Mouse (Mus musculus) forebrain, embryonic 14.5 days (tissue): ENCODE data around the gene Esam. TPM values are rescaled to one million over a fixed set of nuclear protein-coding genes. Genes with fewer than 3 reads are reported as not detected.

ENCODE experiments used
- ATAC-seq: fragments of 200-750 bp; cut with Nextera tagmentation; 2 replicates; pipeline ENCODE4 v1.8.0; 2017; ENCODE audit warnings: mild to moderate bottlenecking, moderate library complexity
- DNase-seq: peaks from one replicate; pipeline ENCODE4 v3.0.0-alpha.2; 2015; ENCODE audit warnings: low spot score
- H3K27ac ChIP-seq: fragments of 300-500 bp; sonication (generic); 2 replicates; pipeline ENCODE4 v1.5.1; 2014; ENCODE audit warnings: low read depth, mild to moderate bottlenecking, control low read depth, low read length, moderate library complexity
- H3K27me3 ChIP-seq: fragments of 300-500 bp; sonication (generic); replicated peaks from 2 replicates; pipeline ENCODE4 v1.6.1; 2014; ENCODE audit warnings: low read length, control low read depth, mixed read lengths; ENCODE audit not compliant: control insufficient read depth, insufficient read depth
- H3K36me3 ChIP-seq: fragments of 300-500 bp; sonication (generic); 2 replicates; pipeline ENCODE4 v1.6.1; 2014; ENCODE audit warnings: low read length, control low read depth; ENCODE audit not compliant: control insufficient read depth, insufficient read depth
- H3K4me1 ChIP-seq: fragments of 300-500 bp; sonication (generic); 2 replicates; pipeline ENCODE4 v1.6.1; 2014; ENCODE audit warnings: antibody characterized with exemption, low read length, control low read depth; ENCODE audit not compliant: control insufficient read depth, insufficient read depth
- H3K4me2 ChIP-seq: fragments of 300-500 bp; sonication (generic); 2 replicates; pipeline ENCODE4 v1.6.1; 2014; ENCODE audit warnings: mild to moderate bottlenecking, control low read depth, low read length
- H3K4me3 ChIP-seq: fragments of 300-500 bp; sonication (generic); 2 replicates; pipeline ENCODE4 v1.5.1; 2014; ENCODE audit warnings: low read depth, low read length, control low read depth
- H3K9ac ChIP-seq: fragments of 300-500 bp; sonication (generic); 2 replicates; pipeline ENCODE4 v1.6.1; 2014; ENCODE audit warnings: mild to moderate bottlenecking, low read length, control low read depth, moderate library complexity
- H3K9me3 ChIP-seq: fragments of 300-500 bp; sonication (generic); replicated peaks from 2 replicates; pipeline ENCODE4 v1.6.1; 2016; ENCODE audit warnings: low read length, control low read depth, mixed read lengths; ENCODE audit not compliant: control insufficient read depth
- WGBS: fragments of 180-500 bp; shearing (Covaris S2); extraction: QIAGEN DNeasy Blood & Tissue Kit; methylation state at CpG from one replicate; pipeline ENCODE4 v1.1.7; 2014; 5-methylcytosine and 5-hydroxymethylcytosine counted together
- polyA plus RNA-seq: library from polyadenylated mRNA; unstranded; fragments of >200 nt; fragmentation: Nextera tagmentation; extraction: Ambion mirVana; gene quantifications from 2 replicates; pipeline ENCODE4 v1.2.1, GENCODE M21; 2014

The Esam gene
- polyA plus RNA-seq: 32.9 and 44.0 TPM in 2 replicates

DNA sequence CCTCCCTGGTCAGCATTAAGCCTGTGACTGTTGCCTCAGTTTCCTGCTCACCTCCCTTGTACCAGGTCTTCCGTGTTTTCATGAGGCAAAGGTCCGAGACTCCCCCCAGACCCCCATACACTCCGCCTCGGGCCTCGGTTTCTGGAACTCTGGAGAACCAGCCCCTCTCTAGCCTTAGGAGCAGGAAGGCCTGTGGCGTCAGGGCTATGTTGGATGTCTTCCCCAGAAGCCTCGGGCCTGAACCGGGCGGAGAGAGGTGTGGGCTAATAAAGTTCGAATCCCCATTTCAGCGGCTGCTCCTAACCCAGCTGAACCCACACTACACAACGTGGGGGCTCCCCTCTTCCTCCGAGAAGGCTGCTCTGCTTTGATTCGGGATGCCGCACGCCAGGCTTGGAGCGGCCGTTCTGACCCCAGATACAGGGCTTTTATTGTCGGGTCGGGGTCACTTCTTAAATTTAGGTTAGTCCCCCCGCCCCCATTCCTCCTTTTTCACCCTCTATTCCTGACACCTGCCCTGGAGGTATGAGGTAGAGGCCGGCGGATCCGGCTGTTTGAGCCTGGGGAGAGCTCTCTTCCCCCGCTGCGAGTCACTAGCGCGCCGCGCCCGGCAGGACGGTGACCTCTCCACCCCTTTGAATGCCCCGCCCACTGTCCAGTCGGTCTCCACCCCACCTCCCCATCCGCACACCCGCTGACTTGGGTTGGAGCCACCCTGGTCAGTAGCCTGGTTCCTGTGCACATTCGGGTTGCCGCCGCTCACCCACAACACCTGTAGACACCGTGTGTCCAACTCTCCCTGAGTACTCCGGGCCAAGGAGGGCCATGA, at the start of gene Esam:
Gene Esam (plus strand): TSS at position 683 of the 829 bp plus-strand sequence.
- peaks cover 43% of the 10 kb centered on the region for H3K27me3 ChIP-seq
- 8% methylated on average over 41 of the region's 41 CpGs for WGBS
- H3K27ac ChIP-seq: no peak within 1 kb of the TSS
- DNase-seq (no peak), ATAC-seq (no peak)
- H3K9me3 ChIP-seq: no peaks in the 10 kb centered on the region
- H3K4me2 ChIP-seq: no peak within 1 kb of the TSS
- H3K36me3 ChIP-seq: peaks cover 19% of the 10 kb centered on the region
- peak within 1 kb of the TSS; percentile 2; the same call in 1 of the 2 replicates for H3K4me3 ChIP-seq
- peaks cover 4% of the 10 kb centered on the region; the same call in 1 of the 2 replicates for H3K4me1 ChIP-seq
- H3K9ac ChIP-seq: 0 out of 2 replicates have a peak within 1 kb of the TSS, but pooled peaks have one; percentile 13

- Histone ChIP-seq H3K36me3 (no peaks in the 10 kb centered on the region), H3K4me2 (no peak overlapping the region), H3K27me3 (no peaks in the 10 kb centered on the region), H3K9me3 (no peaks in the 10 kb centered on the region), H3K9ac (no peak overlapping the region), H3K4me3 (no peak overlapping the region), H3K4me1 (no peaks in the 10 kb centered on the region), H3K27ac (no peak overlapping the region)
- DNase-seq (no peak), ATAC-seq (no peak)
- 78% methylated on average over 5 of the region's 5 CpGs for whole genome bisulfite sequencing
These were observed 42.7 kb upstream of the Esam start for GRCm38 (mm10) chr9:37485146-37485545.

- no peak for ATAC-seq
- peaks cover 6% of the 10 kb centered on the region for H3K4me1 ChIP-seq
- 32% methylated on average over 4 of the region's 4 CpGs for WGBS
- peak overlapping the region; percentile 59 for H3K4me2 ChIP-seq
- H3K27me3 ChIP-seq: no peaks in the 10 kb centered on the region
- H3K36me3 ChIP-seq: no peaks in the 10 kb centered on the region
- H3K9me3 ChIP-seq: no peaks in the 10 kb centered on the region
- H3K4me3 ChIP-seq: peak overlapping the region; percentile 99
- H3K9ac ChIP-seq: peak overlapping the region; percentile 96
- H3K27ac ChIP-seq: peak overlapping the region; percentile 97; the same call in 1 of the 2 replicates
- no peak for DNase-seq
These were observed 39.8 kb upstream of the Esam start for GRCm38 (mm10) chr9:37488041-37488440.

DNA sequence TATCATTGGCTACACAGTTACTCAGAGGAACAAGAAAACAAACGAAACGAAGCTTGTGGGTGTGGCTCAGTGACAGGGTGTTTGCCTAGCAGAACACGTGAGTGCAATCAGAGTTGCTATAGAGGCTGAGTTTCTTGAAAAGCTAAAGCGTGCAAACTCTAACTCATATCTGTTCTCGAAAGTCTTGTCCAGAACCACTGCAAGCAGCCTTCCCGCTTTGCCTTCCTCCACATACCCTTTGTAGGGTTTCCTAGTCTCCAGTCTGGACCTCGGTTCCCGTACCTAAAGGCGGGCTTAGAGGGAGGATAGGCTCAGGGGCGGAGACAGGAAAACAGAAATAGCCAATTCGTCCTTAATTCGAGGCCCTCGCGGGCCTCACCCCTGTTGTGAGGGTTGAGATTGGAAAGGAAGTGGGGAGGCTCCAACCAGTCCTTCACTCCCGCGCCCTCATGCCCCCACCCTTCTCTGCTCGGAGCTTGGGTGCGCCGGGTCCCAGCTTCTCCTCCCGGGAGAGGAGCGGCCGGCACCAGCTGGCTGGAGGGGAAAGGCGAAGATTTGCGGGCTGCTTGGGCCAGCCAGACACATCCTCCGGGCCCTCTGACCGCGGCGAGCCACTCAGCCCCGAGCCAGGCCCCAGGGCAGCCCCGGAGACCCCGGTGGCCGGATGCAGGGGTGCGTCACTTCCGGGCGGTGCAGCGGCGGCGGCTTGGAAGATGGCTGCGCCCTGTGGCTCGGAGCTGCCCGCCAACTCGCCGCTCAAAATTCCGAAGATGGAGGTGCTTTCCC, 39.1 kb upstream of the Esam start, which contains the start of gene Msantd2:
Gene Msantd2 (plus strand): TSS at position 709 of the 786 bp plus-strand sequence.
- Histone ChIP-seq H3K36me3 (no peaks in the 10 kb centered on the region), H3K4me2 (peak within 1 kb of the TSS; percentile 59), H3K27me3 (no peaks in the 10 kb centered on the region), H3K9ac (peak within 1 kb of the TSS; percentile 96), H3K9me3 (no peaks in the 10 kb centered on the region), H3K27ac (peak within 1 kb of the TSS; percentile 97), H3K4me3 (peak within 1 kb of the TSS; percentile 99), H3K4me1 (peaks cover 6% of the 10 kb centered on the region)
- WGBS: under 1% methylated on average over 42 of the region's 44 CpGs
- DNase-seq (peak; percentile 88), ATAC-seq (peak; percentile 97)

DNA sequence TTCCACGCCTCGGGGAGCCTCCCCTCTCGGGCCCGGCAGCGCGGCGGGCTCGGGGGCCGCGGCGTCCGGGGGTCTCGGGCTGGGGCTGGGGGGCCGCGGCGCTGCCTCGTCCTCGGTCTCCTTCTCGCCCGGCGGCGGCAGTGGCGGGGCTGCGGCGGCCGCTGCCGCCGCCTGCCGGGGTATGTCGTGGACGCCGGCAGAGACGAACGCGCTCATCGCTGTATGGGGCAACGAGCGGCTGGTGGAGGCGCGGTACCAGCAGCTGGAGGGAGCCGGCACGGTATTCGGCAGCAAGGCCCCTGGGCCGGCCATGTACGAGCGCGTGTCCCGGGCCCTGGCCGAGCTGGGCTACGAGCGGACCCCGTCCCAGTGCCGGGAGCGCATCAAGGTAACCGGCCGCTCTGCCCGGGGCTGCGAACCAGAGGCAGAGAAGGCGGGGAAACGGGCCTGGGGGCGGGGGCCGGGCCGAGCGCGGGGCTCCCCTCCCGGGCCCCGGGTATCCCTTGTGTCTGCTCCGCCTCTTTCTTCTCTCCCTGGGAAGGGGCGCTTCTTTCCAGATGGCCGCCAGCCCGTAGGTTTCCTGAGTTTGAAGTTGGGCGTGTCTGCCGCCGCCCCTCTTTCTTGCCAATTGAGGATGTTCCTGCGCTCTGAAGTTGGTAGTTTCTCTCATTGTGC, 38.3 kb upstream of the Esam start:
- under 1% methylated on average over 69 of the region's 75 CpGs for WGBS
- H3K4me2 ChIP-seq: peak overlapping the region; percentile 59
- H3K27ac ChIP-seq: peak overlapping the region; percentile 97
- no peaks in the 10 kb centered on the region for H3K9me3 ChIP-seq
- ATAC-seq (peak; percentile 80), DNase-seq (peak; percentile 74)
- H3K36me3 ChIP-seq: no peaks in the 10 kb centered on the region
- H3K27me3 ChIP-seq: no peaks in the 10 kb centered on the region
- peak overlapping the region; percentile 96 for H3K9ac ChIP-seq
- H3K4me1 ChIP-seq: peaks cover 6% of the 10 kb centered on the region
- peak overlapping the region; percentile 99 for H3K4me3 ChIP-seq

DNA sequence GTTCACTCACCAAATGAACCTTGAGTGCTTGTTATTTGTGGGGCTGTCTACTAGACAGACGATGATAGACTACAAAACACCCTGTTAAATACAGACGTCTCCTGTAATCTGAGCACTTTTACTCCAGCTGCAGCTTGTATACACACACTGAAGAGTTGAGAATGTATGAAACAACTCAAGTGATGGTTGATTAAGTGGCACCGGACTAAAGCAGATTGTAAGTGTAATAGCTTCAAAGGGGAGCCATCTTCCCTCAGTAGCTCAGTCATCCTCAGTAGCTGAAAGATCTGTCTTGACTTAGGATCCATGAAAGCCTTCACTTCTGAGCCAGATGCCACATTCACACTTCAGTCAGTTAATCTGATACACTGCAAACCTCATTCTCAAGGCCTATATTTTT, 32.1 kb upstream of the Esam start:
- H3K9ac ChIP-seq: no peak overlapping the region
- DNase-seq: no peak
- no peaks in the 10 kb centered on the region for H3K9me3 ChIP-seq
- H3K4me1 ChIP-seq: peaks cover 1% of the 10 kb centered on the region
- H3K27me3 ChIP-seq: no peaks in the 10 kb centered on the region
- H3K4me2 ChIP-seq: no peak overlapping the region
- no peak for ATAC-seq
- H3K27ac ChIP-seq: no peak overlapping the region
- WGBS: 65% methylated on average over 3 of the region's 3 CpGs
- no peak overlapping the region for H3K4me3 ChIP-seq
- H3K36me3 ChIP-seq: no peaks in the 10 kb centered on the region

- Histone ChIP-seq H3K4me2 (no peak overlapping the region), H3K4me3 (no peak overlapping the region), H3K36me3 (no peaks in the 10 kb centered on the region), H3K27ac (no peak overlapping the region), H3K9me3 (no peaks in the 10 kb centered on the region), H3K9ac (no peak overlapping the region), H3K27me3 (no peaks in the 10 kb centered on the region), H3K4me1 (no peaks in the 10 kb centered on the region)
- DNase-seq (no peak), ATAC-seq (no peak)
These were observed 31.6 kb upstream of the Esam start for GRCm38 (mm10) chr9:37496325-37496724.

- no peaks in the 10 kb centered on the region for H3K27me3 ChIP-seq
- no peaks in the 10 kb centered on the region for H3K9me3 ChIP-seq
- WGBS: 79% methylated on average over 3 of the region's 3 CpGs
- no peaks in the 10 kb centered on the region for H3K4me1 ChIP-seq
- H3K27ac ChIP-seq: no peak overlapping the region
- H3K36me3 ChIP-seq: no peaks in the 10 kb centered on the region
- H3K4me2 ChIP-seq: no peak overlapping the region
- ATAC-seq (no peak), DNase-seq (no peak)
- H3K9ac ChIP-seq: no peak overlapping the region
- H3K4me3 ChIP-seq: no peak overlapping the region
These were observed 27.7 kb upstream of the Esam start for GRCm38 (mm10) chr9:37500201-37500600.
